Mouse (Mus musculus) MEL (cell line): ENCODE measurements at regions not wholly inside any gene's neighbourhood (a gene's known extent, or its start where the extent isn't known, plus 50 kb on each side); places are given as distances from the start of the nearest gene placed in this dataset.

Source experiments
- DNase-seq: peaks from one replicate; pipeline ENCODE4 v3.0.0; 2011; ENCODE audit warnings: low read depth, low spot score
- H3K27ac ChIP-seq: 2 replicates; pipeline ENCODE4 v1.5.1; 2012; ENCODE audit warnings: low read depth, mild to moderate bottlenecking, control low read depth, low read length, moderate library complexity; ENCODE audit not compliant: control insufficient read depth
- H3K27me3 ChIP-seq, 2 experiments: fragments of 150-350 bp in 1 of 2; sonication (generic) in 1 of 2; 2 replicates each; pipeline ENCODE4 v1.6.1; 2012; ENCODE audit warnings: low read length in 2 of 2, mild to moderate bottlenecking in 2 of 2, improper control_type of control experiment in 1 of 2, moderate library complexity in 1 of 2; ENCODE audit not compliant: insufficient read depth in 2 of 2, control insufficient read depth in 1 of 2
- H3K36me3 ChIP-seq, 2 experiments: 2 replicates each; pipeline ENCODE4 v1.6.1; 2012 to 2014; ENCODE audit warnings: low read length in 2 of 2, improper control_type of control experiment in 1 of 2, inconsistent platforms in 1 of 2, mild to moderate bottlenecking in 1 of 2; ENCODE audit not compliant: insufficient read depth in 2 of 2, control insufficient read depth in 1 of 2
- H3K4me1 ChIP-seq, 2 experiments: fragments of 150-350 bp in 1 of 2; sonication (generic) in 1 of 2; 2 replicates each; pipeline ENCODE4 v1.6.1; 2012; ENCODE audit warnings: low read length in 2 of 2, improper control_type of control experiment in 1 of 2, mild to moderate bottlenecking in 1 of 2; ENCODE audit not compliant: insufficient read depth in 2 of 2, control insufficient read depth in 1 of 2
- H3K4me3 ChIP-seq, 2 experiments: fragments of 150-350 bp in 1 of 2; sonication (generic) in 1 of 2; 2 replicates each; pipeline ENCODE4 v1.5.1; 2012; ENCODE audit warnings: low read depth in 2 of 2, low read length in 2 of 2, mild to moderate bottlenecking in 2 of 2, moderate library complexity in 2 of 2, control low read depth in 1 of 2, improper control_type of control experiment in 1 of 2; ENCODE audit not compliant: control insufficient read depth in 1 of 2, insufficient read depth in 1 of 2
- H3K79me2 ChIP-seq: 2 replicates; pipeline ENCODE4 v1.6.1; 2012; ENCODE audit warnings: mild to moderate bottlenecking, low read length, moderate library complexity; ENCODE audit not compliant: control insufficient read depth, poor library complexity, insufficient read depth
- H3K9ac ChIP-seq: 2 replicates; pipeline ENCODE4 v1.6.1; 2012; ENCODE audit warnings: low read depth, mild to moderate bottlenecking, control low read depth, low read length, moderate library complexity; ENCODE audit not compliant: control insufficient read depth, poor library complexity, severe bottlenecking
- H3K9me3 ChIP-seq: fragments of 150-350 bp; sonication (generic); replicated peaks from 2 replicates; pipeline ENCODE4 v1.6.1; 2012; ENCODE audit warnings: mild to moderate bottlenecking, low read length, improper control_type of control experiment, moderate library complexity; ENCODE audit not compliant: insufficient read depth
- BHLHE40 ChIP-seq: IDR thresholded peaks from 2 replicates; pipeline ENCODE4 v1.6.1; 2012; ENCODE audit warnings: low read depth, mild to moderate bottlenecking, inconsistent platforms, low read length, improper control_type of control experiment, borderline replicate concordance
- CHD1 ChIP-seq: IDR thresholded peaks from 2 replicates; pipeline ENCODE4 v1.6.1; 2012; ENCODE audit warnings: low read depth, mild to moderate bottlenecking, inconsistent platforms, low read length, improper control_type of control experiment
- CHD2 ChIP-seq: IDR thresholded peaks from 2 replicates; pipeline ENCODE4 v1.6.1; 2011; ENCODE audit warnings: low read length, improper control_type of control experiment
- CTCF ChIP-seq, 3 experiments: IDR thresholded peaks in 2 of 3; conservative IDR thresholded peaks in 1 of 3; 2 replicates each; pipeline ENCODE4 v1.5.1; 2011 to 2012; ENCODE audit warnings: low read length in 3 of 3, low read depth in 2 of 3, mild to moderate bottlenecking in 2 of 3, improper control_type of control experiment in 1 of 3, inconsistent platforms in 1 of 3, mixed read lengths in 1 of 3, moderate library complexity in 1 of 3; ENCODE audit not compliant: control insufficient read depth in 1 of 3, insufficient read depth in 1 of 3, poor library complexity in 1 of 3, severe bottlenecking in 1 of 3
- ELF1 ChIP-seq: IDR thresholded peaks from 2 replicates; pipeline ENCODE4 v1.6.1; 2014; ENCODE audit warnings: low read depth, mild to moderate bottlenecking, inconsistent platforms, low read length, improper control_type of control experiment, moderate library complexity
- EP300 ChIP-seq, 2 experiments: IDR thresholded peaks; 2 replicates each; pipeline ENCODE4 v1.6.1; 2011; ENCODE audit warnings: improper control_type of control experiment in 2 of 2, low read length in 2 of 2, low read depth in 1 of 2, mild to moderate bottlenecking in 1 of 2
- ETS1 ChIP-seq: IDR thresholded peaks from 2 replicates; pipeline ENCODE4 v1.6.1; 2012; ENCODE audit warnings: low read depth, mild to moderate bottlenecking, inconsistent platforms, low read length, improper control_type of control experiment, moderate library complexity
- JUND ChIP-seq: IDR thresholded peaks from 2 replicates; pipeline ENCODE4 v1.6.1; 2011; ENCODE audit warnings: low read depth, mild to moderate bottlenecking, improper control_type of control experiment, low read length
- MAZ ChIP-seq: IDR thresholded peaks from 2 replicates; pipeline ENCODE4 v1.6.1; 2012; ENCODE audit warnings: low read depth, mild to moderate bottlenecking, inconsistent platforms, low read length, improper control_type of control experiment
- MEF2A ChIP-seq: IDR thresholded peaks from 2 replicates; pipeline ENCODE4 v1.6.1; 2014; ENCODE audit warnings: low read depth, mild to moderate bottlenecking, inconsistent platforms, low read length, improper control_type of control experiment; ENCODE audit not compliant: poor library complexity, insufficient replicate concordance, severe bottlenecking; ENCODE audit errors: extremely low read depth
- POLR2A ChIP-seq, 2 experiments: IDR thresholded peaks; 2 replicates each; pipeline ENCODE4 v1.6.1; 2011 to 2012; ENCODE audit warnings: low read length in 2 of 2, mild to moderate bottlenecking in 2 of 2, control low read depth in 1 of 2, improper control_type of control experiment in 1 of 2, low read depth in 1 of 2, moderate library complexity in 1 of 2; ENCODE audit not compliant: control insufficient read depth in 1 of 2, insufficient read depth in 1 of 2, poor library complexity in 1 of 2
- POLR2AphosphoS2 ChIP-seq: IDR thresholded peaks from 2 replicates; pipeline ENCODE4 v1.6.1; 2011; ENCODE audit warnings: low read length, improper control_type of control experiment
- POLR2AphosphoS5 ChIP-seq: IDR thresholded peaks from 2 replicates; pipeline ENCODE4 v1.6.1; 2012; ENCODE audit warnings: low read depth, borderline replicate concordance, mild to moderate bottlenecking, inconsistent platforms, low read length, moderate library complexity, mixed read lengths
- RAD21 ChIP-seq: IDR thresholded peaks from 2 replicates; pipeline ENCODE4 v1.6.1; 2011; ENCODE audit warnings: mild to moderate bottlenecking, low read depth, low read length, improper control_type of control experiment
- RCOR1 ChIP-seq: IDR thresholded peaks from 2 replicates; pipeline ENCODE4 v1.6.1; 2012; ENCODE audit warnings: low read depth, mild to moderate bottlenecking, inconsistent platforms, low read length, improper control_type of control experiment
- TCF12 ChIP-seq: IDR thresholded peaks from 2 replicates; pipeline ENCODE4 v1.6.1; 2014; ENCODE audit warnings: low read depth, mild to moderate bottlenecking, inconsistent platforms, low read length, improper control_type of control experiment, moderate library complexity
- USF2 ChIP-seq, 2 experiments: IDR thresholded peaks; 2 replicates each; pipeline ENCODE4 v1.6.1; 2011 to 2012; ENCODE audit warnings: improper control_type of control experiment in 2 of 2, low read length in 2 of 2, borderline replicate concordance in 1 of 2, inconsistent platforms in 1 of 2, low read depth in 1 of 2, mild to moderate bottlenecking in 1 of 2; ENCODE audit not compliant: insufficient read depth in 1 of 2

- no peak overlapping the region for H3K9ac ChIP-seq
- no peaks in the 10 kb centered on the region for H3K4me1 ChIP-seq
- H3K36me3 ChIP-seq: no peaks in the 10 kb centered on the region
- no peak overlapping the region for H3K27ac ChIP-seq
- DNase-seq: no peak
- H3K9me3 ChIP-seq: no peaks in the 10 kb centered on the region
- TF ChIP-seq CHD2 (no peak), MAZ (no peak), POLR2AphosphoS5 (no peak), BHLHE40 (no peak), POLR2AphosphoS2 (no peak), CHD1 (no peak), POLR2A (IDR thresholded peaks at IDR 0.05; ENCODE audit: control insufficient read depth in 1 of 2, insufficient read depth in 1 of 2, low read depth in 1 of 2, low read length in 2 of 2, poor library complexity in 1 of 2) (no peak), MEF2A (no peak), JUND (no peak), CTCF (IDR thresholded peaks at IDR 0.05 in 2 of 3, conservative IDR thresholded peaks at IDR 0.05 in 1 of 3; ENCODE audit: control insufficient read depth in 1 of 3, insufficient read depth in 1 of 3, low read depth in 2 of 3, low read length in 3 of 3, poor library complexity in 1 of 3, severe bottlenecking in 1 of 3) (no peak), TCF12 (no peak), RCOR1 (no peak), RAD21 (no peak), ETS1 (no peak), USF2 (IDR thresholded peaks at IDR 0.05; ENCODE audit: borderline replicate concordance in 1 of 2, insufficient read depth in 1 of 2, low read depth in 1 of 2, low read length in 2 of 2) (no peak)
- no peaks in the 10 kb centered on the region for H3K27me3 ChIP-seq
- H3K4me3 ChIP-seq: no peak overlapping the region
- H3K79me2 ChIP-seq: no peaks in the 10 kb centered on the region
Observed at GRCm38 (mm10) chr5:119995726-119996125, 120.5 kb upstream of the Rbm19 start.

- peak; percentile 35 for DNase-seq
- Histone ChIP-seq H3K79me2 (no peaks in the 10 kb centered on the region), H3K27me3 (no peaks in the 10 kb centered on the region), H3K9ac (no peak overlapping the region), H3K27ac (no peak overlapping the region)
- peak in 1 of 2 experiments; percentile 50; a peak in 2 of 4 replicates for TF ChIP-seq EP300 (IDR thresholded peaks at IDR 0.05; ENCODE audit: low read depth in 1 of 2, low read length in 2 of 2)
- TF ChIP-seq ELF1: no peak
- 0 out of 2 replicates have a peak, but pooled peaks have one; percentile 31 for TF ChIP-seq TCF12
- TF ChIP-seq, all 39 proteins: peak for 2
- no peaks in the 10 kb centered on the region for H3K4me1 ChIP-seq
- no peak overlapping the region for H3K4me3 ChIP-seq
- H3K36me3 ChIP-seq: no peaks in the 10 kb centered on the region
- H3K9me3 ChIP-seq: no peaks in the 10 kb centered on the region
Observed at GRCm38 (mm10) chr5:120005696-120006469, 110.4 kb upstream of the Rbm19 start.
